Mouse (Mus musculus) MEL (cell line): Measurements from ENCODE around the gene Mrpl27. TPM values are rescaled to one million over a fixed set of nuclear protein-coding genes. Genes with fewer than 3 reads are reported as not detected.

Experiments used
- DNase-seq: peaks from one replicate; pipeline ENCODE4 v3.0.0; 2011; ENCODE audit warnings: low read depth, low spot score
- H3K27ac ChIP-seq: 2 replicates; pipeline ENCODE4 v1.5.1; 2012; ENCODE audit warnings: low read depth, mild to moderate bottlenecking, control low read depth, low read length, moderate library complexity; ENCODE audit not compliant: control insufficient read depth
- H3K27me3 ChIP-seq, 2 experiments: fragments of 150-350 bp in 1 of 2; sonication (generic) in 1 of 2; 2 replicates each; pipeline ENCODE4 v1.6.1; 2012; ENCODE audit warnings: low read length in 2 of 2, mild to moderate bottlenecking in 2 of 2, improper control_type of control experiment in 1 of 2, moderate library complexity in 1 of 2; ENCODE audit not compliant: insufficient read depth in 2 of 2, control insufficient read depth in 1 of 2
- H3K36me3 ChIP-seq, 2 experiments: 2 replicates each; pipeline ENCODE4 v1.6.1; 2012 to 2014; ENCODE audit warnings: low read length in 2 of 2, improper control_type of control experiment in 1 of 2, inconsistent platforms in 1 of 2, mild to moderate bottlenecking in 1 of 2; ENCODE audit not compliant: insufficient read depth in 2 of 2, control insufficient read depth in 1 of 2
- H3K4me1 ChIP-seq, 2 experiments: fragments of 150-350 bp in 1 of 2; sonication (generic) in 1 of 2; 2 replicates each; pipeline ENCODE4 v1.6.1; 2012; ENCODE audit warnings: low read length in 2 of 2, improper control_type of control experiment in 1 of 2, mild to moderate bottlenecking in 1 of 2; ENCODE audit not compliant: insufficient read depth in 2 of 2, control insufficient read depth in 1 of 2
- H3K4me3 ChIP-seq, 2 experiments: fragments of 150-350 bp in 1 of 2; sonication (generic) in 1 of 2; 2 replicates each; pipeline ENCODE4 v1.5.1; 2012; ENCODE audit warnings: low read depth in 2 of 2, low read length in 2 of 2, mild to moderate bottlenecking in 2 of 2, moderate library complexity in 2 of 2, control low read depth in 1 of 2, improper control_type of control experiment in 1 of 2; ENCODE audit not compliant: control insufficient read depth in 1 of 2, insufficient read depth in 1 of 2
- H3K79me2 ChIP-seq: 2 replicates; pipeline ENCODE4 v1.6.1; 2012; ENCODE audit warnings: mild to moderate bottlenecking, low read length, moderate library complexity; ENCODE audit not compliant: control insufficient read depth, poor library complexity, insufficient read depth
- H3K9ac ChIP-seq: 2 replicates; pipeline ENCODE4 v1.6.1; 2012; ENCODE audit warnings: low read depth, mild to moderate bottlenecking, control low read depth, low read length, moderate library complexity; ENCODE audit not compliant: control insufficient read depth, poor library complexity, severe bottlenecking
- H3K9me3 ChIP-seq: fragments of 150-350 bp; sonication (generic); replicated peaks from 2 replicates; pipeline ENCODE4 v1.6.1; 2012; ENCODE audit warnings: mild to moderate bottlenecking, low read length, improper control_type of control experiment, moderate library complexity; ENCODE audit not compliant: insufficient read depth
- CHD2 ChIP-seq: IDR thresholded peaks from 2 replicates; pipeline ENCODE4 v1.6.1; 2011; ENCODE audit warnings: low read length, improper control_type of control experiment
- CTCF ChIP-seq, 3 experiments: IDR thresholded peaks in 2 of 3; conservative IDR thresholded peaks in 1 of 3; 2 replicates each; pipeline ENCODE4 v1.5.1; 2011 to 2012; ENCODE audit warnings: low read length in 3 of 3, low read depth in 2 of 3, mild to moderate bottlenecking in 2 of 3, improper control_type of control experiment in 1 of 3, inconsistent platforms in 1 of 3, mixed read lengths in 1 of 3, moderate library complexity in 1 of 3; ENCODE audit not compliant: control insufficient read depth in 1 of 3, insufficient read depth in 1 of 3, poor library complexity in 1 of 3, severe bottlenecking in 1 of 3
- E2F4 ChIP-seq: IDR thresholded peaks from 2 replicates; pipeline ENCODE4 v1.6.1; 2011; ENCODE audit warnings: low read depth, low read length, improper control_type of control experiment, borderline replicate concordance
- ELF1 ChIP-seq: IDR thresholded peaks from 2 replicates; pipeline ENCODE4 v1.6.1; 2014; ENCODE audit warnings: low read depth, mild to moderate bottlenecking, inconsistent platforms, low read length, improper control_type of control experiment, moderate library complexity
- EP300 ChIP-seq, 2 experiments: IDR thresholded peaks; 2 replicates each; pipeline ENCODE4 v1.6.1; 2011; ENCODE audit warnings: improper control_type of control experiment in 2 of 2, low read length in 2 of 2, low read depth in 1 of 2, mild to moderate bottlenecking in 1 of 2
- GATA1 ChIP-seq: IDR thresholded peaks from 2 replicates; pipeline ENCODE4 v1.6.1; 2011; ENCODE audit warnings: low read depth, low read length, improper control_type of control experiment
- KAT2A ChIP-seq: conservative IDR thresholded peaks from 2 replicates; pipeline ENCODE4 v1.6.1; 2012; ENCODE audit warnings: low read depth, low read length, improper control_type of control experiment, inconsistent platforms
- MAFK ChIP-seq: IDR thresholded peaks from 2 replicates; pipeline ENCODE4 v1.6.1; 2011; ENCODE audit warnings: low read depth, mild to moderate bottlenecking, low read length, improper control_type of control experiment, borderline replicate concordance
- MXI1 ChIP-seq: IDR thresholded peaks from 2 replicates; pipeline ENCODE4 v1.6.1; 2011; ENCODE audit warnings: mild to moderate bottlenecking, low read depth, low read length, improper control_type of control experiment
- MYB ChIP-seq: IDR thresholded peaks from 2 replicates; pipeline ENCODE4 v1.6.1; 2011; ENCODE audit warnings: mild to moderate bottlenecking, low read depth, low read length, improper control_type of control experiment
- NELFE ChIP-seq: IDR thresholded peaks from 2 replicates; pipeline ENCODE4 v1.6.1; 2011; ENCODE audit warnings: low read depth, low read length, improper control_type of control experiment
- NRF1 ChIP-seq: IDR thresholded peaks from 2 replicates; pipeline ENCODE4 v1.6.1; 2014; ENCODE audit warnings: low read depth, mild to moderate bottlenecking, inconsistent platforms, low read length, improper control_type of control experiment, moderate library complexity; ENCODE audit not compliant: poor library complexity, insufficient read depth, severe bottlenecking
- POLR2A ChIP-seq, 2 experiments: IDR thresholded peaks; 2 replicates each; pipeline ENCODE4 v1.6.1; 2011 to 2012; ENCODE audit warnings: low read length in 2 of 2, mild to moderate bottlenecking in 2 of 2, control low read depth in 1 of 2, improper control_type of control experiment in 1 of 2, low read depth in 1 of 2, moderate library complexity in 1 of 2; ENCODE audit not compliant: control insufficient read depth in 1 of 2, insufficient read depth in 1 of 2, poor library complexity in 1 of 2
- POLR2AphosphoS2 ChIP-seq: IDR thresholded peaks from 2 replicates; pipeline ENCODE4 v1.6.1; 2011; ENCODE audit warnings: low read length, improper control_type of control experiment
- POLR2AphosphoS5 ChIP-seq: IDR thresholded peaks from 2 replicates; pipeline ENCODE4 v1.6.1; 2012; ENCODE audit warnings: low read depth, borderline replicate concordance, mild to moderate bottlenecking, inconsistent platforms, low read length, moderate library complexity, mixed read lengths
- SIN3A ChIP-seq: IDR thresholded peaks from 2 replicates; pipeline ENCODE4 v1.6.1; 2012; ENCODE audit warnings: low read length, improper control_type of control experiment, inconsistent platforms
- SMC3 ChIP-seq: IDR thresholded peaks from 2 replicates; pipeline ENCODE4 v1.6.1; 2011; ENCODE audit warnings: low read depth, low read length, improper control_type of control experiment
- TCF12 ChIP-seq: IDR thresholded peaks from 2 replicates; pipeline ENCODE4 v1.6.1; 2014; ENCODE audit warnings: low read depth, mild to moderate bottlenecking, inconsistent platforms, low read length, improper control_type of control experiment, moderate library complexity
- USF2 ChIP-seq, 2 experiments: IDR thresholded peaks; 2 replicates each; pipeline ENCODE4 v1.6.1; 2011 to 2012; ENCODE audit warnings: improper control_type of control experiment in 2 of 2, low read length in 2 of 2, borderline replicate concordance in 1 of 2, inconsistent platforms in 1 of 2, low read depth in 1 of 2, mild to moderate bottlenecking in 1 of 2; ENCODE audit not compliant: insufficient read depth in 1 of 2
- ZMIZ1 ChIP-seq: IDR thresholded peaks from 2 replicates; pipeline ENCODE4 v1.6.1; 2012; ENCODE audit warnings: low read depth, mild to moderate bottlenecking, inconsistent platforms, low read length, improper control_type of control experiment, moderate library complexity
- ZNF384 ChIP-seq: IDR thresholded peaks from 2 replicates; pipeline ENCODE4 v1.6.1; 2012; ENCODE audit warnings: low read depth, mild to moderate bottlenecking, inconsistent platforms, low read length, improper control_type of control experiment
- polyA plus RNA-seq, 2 experiments: library from polyadenylated mRNA; stranded (reverse) in 1 of 2; unstranded in 1 of 2; fragments of >175 nt in 1 of 2; fragments of >200 nt in 1 of 2; gene quantifications; 2 replicates each; pipeline versions ENCODE4 v1.2.1 to v1.2.4; 2012; ENCODE audit warnings: low replicate concordance in 2 of 2, low read depth in 1 of 2; ENCODE audit not compliant: insufficient read length in 2 of 2, insufficient read depth in 1 of 2, missing spikeins in 1 of 2
- total RNA-seq: library from RNA; depleted of rRNA; stranded (reverse); fragments of 300-350 nt; gene quantifications from 2 replicates; pipeline ENCODE4 v1.2.3, GENCODE M21; 2012

Gene Mrpl27
- total and polyA plus RNA-seq, 3 experiments, result 102 to 129 TPM; not detected in 1

DNA sequence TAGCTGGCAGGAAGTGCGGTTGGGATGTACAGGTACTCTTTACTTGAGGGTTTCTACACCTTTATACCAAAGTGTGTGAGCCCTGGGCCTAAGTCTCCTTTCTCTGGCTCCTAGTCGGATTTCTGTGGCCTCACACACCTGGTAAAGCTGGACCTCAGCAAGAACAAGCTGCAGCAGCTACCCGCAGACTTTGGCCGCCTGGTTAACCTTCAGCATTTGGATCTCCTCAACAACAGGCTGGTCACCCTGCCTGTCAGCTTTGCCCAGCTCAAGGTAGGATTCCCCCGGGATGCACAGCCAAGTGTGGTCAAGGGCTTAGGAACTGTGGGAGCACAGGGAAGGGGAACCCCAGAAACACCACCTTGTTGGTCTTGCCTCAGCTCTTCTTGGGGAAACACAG lies 19.1 kb upstream of the Mrpl27 start:
- peaks cover 20 to 54% of the 10 kb centered on the region in 2 experiments for H3K36me3 ChIP-seq
- H3K27me3 ChIP-seq, result no peaks in the 10 kb centered on the region

DNA sequence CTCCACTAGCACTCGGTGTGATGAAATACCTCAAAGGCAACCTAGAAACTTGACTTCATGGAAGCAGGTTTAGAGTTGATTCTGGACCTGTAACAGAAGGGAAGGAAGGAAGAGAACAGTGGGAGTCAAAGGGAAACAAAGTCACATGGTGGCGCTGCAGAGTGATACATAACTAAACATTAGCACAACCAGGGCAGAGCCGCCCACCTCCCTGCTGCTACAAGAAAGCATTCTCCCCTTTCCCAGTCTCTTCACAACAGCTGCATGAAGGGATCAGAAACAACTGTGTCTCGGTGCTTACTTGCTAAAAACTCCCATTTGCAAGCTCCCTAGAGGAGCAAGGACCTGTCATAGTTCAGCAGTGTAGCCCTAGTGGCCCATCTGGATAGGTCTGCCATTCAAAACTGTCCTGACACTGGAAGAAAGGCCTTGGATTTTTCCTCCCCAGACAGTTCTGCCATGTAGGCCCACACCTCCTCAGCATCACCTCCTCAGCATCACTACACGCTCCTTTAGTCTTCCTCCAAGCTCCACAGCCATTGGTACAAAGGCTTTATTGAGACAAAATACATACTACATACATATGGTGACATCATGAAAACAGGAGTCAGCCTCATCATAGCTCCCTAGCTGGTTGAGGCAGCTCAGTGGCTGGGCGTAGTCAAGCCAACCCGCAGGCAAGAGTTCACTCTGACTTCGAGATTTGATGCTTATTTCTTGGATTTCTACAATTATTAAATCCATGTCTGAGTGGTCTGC lies 8.9 kb upstream of the Mrpl27 start:
- no peak overlapping the region for H3K4me3 ChIP-seq
- no peaks in the 10 kb centered on the region for H3K9me3 ChIP-seq
- H3K79me2 ChIP-seq, result no peaks in the 10 kb centered on the region
- no peaks in the 10 kb centered on the region for H3K4me1 ChIP-seq
- H3K27ac ChIP-seq, result no peak overlapping the region
- TF ChIP-seq SIN3A (no peak), POLR2A (IDR thresholded peaks at IDR 0.05; ENCODE audit: control insufficient read depth in 1 of 2, insufficient read depth in 1 of 2, low read depth in 1 of 2, low read length in 2 of 2, poor library complexity in 1 of 2) (peak in 1 of 2 experiments; percentile 53; a peak in 2 of 4 replicates), POLR2AphosphoS2 (peak; percentile 82), SMC3 (0 out of 2 replicates have a peak, but pooled peaks have one; percentile 24), CHD2 (peak; percentile 35; the same call in 1 of the 2 replicates), EP300 (IDR thresholded peaks at IDR 0.05; ENCODE audit: low read depth in 1 of 2, low read length in 2 of 2) (no peak), GATA1 (no peak), ZMIZ1 (peak; percentile 80)
- H3K36me3 ChIP-seq, result peaks cover 0 to 12% of the 10 kb centered on the region in 2 experiments; a peak in 2 of 4 replicates
- H3K27me3 ChIP-seq, result no peaks in the 10 kb centered on the region
- H3K9ac ChIP-seq, result no peak overlapping the region
- peak; percentile 32 for DNase-seq

More for the DNA sequence above, 19.1 kb upstream of the Mrpl27 start:
- DNase-seq, result no peak
- no peak overlapping the region for H3K4me3 ChIP-seq
- peaks cover 32% of the 10 kb centered on the region for H3K79me2 ChIP-seq
- TF ChIP-seq SMC3 (no peak), NRF1 (no peak), CTCF (IDR thresholded peaks at IDR 0.05 in 2 of 3, conservative IDR thresholded peaks at IDR 0.05 in 1 of 3; ENCODE audit: control insufficient read depth in 1 of 3, insufficient read depth in 1 of 3, low read depth in 2 of 3, low read length in 3 of 3, poor library complexity in 1 of 3, severe bottlenecking in 1 of 3) (no peak), ELF1 (no peak), MXI1 (no peak), CHD2 (no peak), MAFK (no peak), POLR2AphosphoS5 (no peak), KAT2A (no peak), USF2 (IDR thresholded peaks at IDR 0.05; ENCODE audit: borderline replicate concordance in 1 of 2, insufficient read depth in 1 of 2, low read depth in 1 of 2, low read length in 2 of 2) (no peak), ZNF384 (no peak), NELFE (no peak), E2F4 (no peak), TCF12 (no peak), SIN3A (no peak), MYB (no peak)
- no peak overlapping the region for H3K27ac ChIP-seq
- H3K9me3 ChIP-seq, result no peaks in the 10 kb centered on the region
- no peak overlapping the region for H3K9ac ChIP-seq
- H3K4me1 ChIP-seq, result peaks cover 5 to 8% of the 10 kb centered on the region in 2 experiments
